Comparison of ENCODE assay signal across 14 mouse cellular contexts in the genomic region with DNA sequence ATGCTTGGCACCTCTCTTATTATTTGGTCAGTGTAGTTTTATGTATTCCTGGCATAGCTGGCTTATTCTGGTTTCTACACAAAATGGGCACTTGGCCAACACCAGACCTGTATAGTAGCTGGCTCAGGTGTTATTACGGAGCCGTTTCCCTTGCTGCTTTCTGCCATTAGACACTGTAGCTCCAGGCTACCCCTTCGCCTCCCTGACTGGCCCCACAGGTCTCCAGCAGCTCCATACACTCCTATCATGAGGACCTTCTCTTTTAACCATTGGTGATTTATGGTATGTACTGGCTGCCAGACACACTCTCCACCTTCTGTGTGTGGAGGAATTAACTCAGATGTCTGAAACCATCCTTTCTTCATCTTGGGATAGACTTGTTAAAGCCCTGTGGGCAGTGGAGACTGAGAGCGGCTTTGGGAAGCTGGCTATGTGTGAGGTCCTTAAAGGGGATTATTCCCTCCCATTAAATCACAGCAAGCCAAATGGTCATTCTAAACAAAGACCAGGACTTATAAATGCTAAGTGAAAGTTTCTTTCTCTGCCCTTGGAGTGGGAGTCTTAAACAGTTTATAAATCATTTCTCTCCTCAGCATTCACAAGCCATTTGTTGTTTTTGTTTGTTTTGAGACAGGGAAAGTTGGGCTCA.
A peak's percentile ranks its signal among the peaks of the same experiment; 100 is the strongest.
DNase-seq lines count a peak whose midpoint lies in the region; ATAC-seq lines count a peak whose summit lies in the region.
"Had no signal": no experiment of that assay in that cellular context is flagged by ENCODE, and none has a peak within 500 bp of the region (broad histone marks: within the 10 kb centered on the region; RNA-seq: fewer than 3 reads in every experiment).

No protein-coding gene starts in this region.

- peak; percentile 65 for ATAC-seq in lung, embryonic 15.5 days (ENCODE audit: borderline replicate concordance, extremely low read depth, low FRiP score, low TSS enrichment)
- peak; percentile 52; the same call in 1 of the 2 replicates for ATAC-seq in stomach, embryonic 16.5 days (ENCODE audit: insufficient read depth, low FRiP score)

- no peaks in the 10 kb centered on the region for H3K9me3 ChIP-seq in lung, embryonic 15.5 days
- H3K9me3 ChIP-seq in stomach, embryonic 16.5 days (replicated peaks; ENCODE audit: control insufficient read depth, low read length): no peaks in the 10 kb centered on the region
- H3K9me3 ChIP-seq: embryonic facial prominence, embryonic 15.5 days; forebrain, embryonic 13.5 days; heart, embryonic 15.5 days had no signal

- no peak overlapping the region for H3K9ac ChIP-seq in lung, embryonic 15.5 days
- no peak overlapping the region for H3K9ac ChIP-seq in stomach, embryonic 16.5 days (ENCODE audit: low read length)
- H3K9ac ChIP-seq: embryonic facial prominence, embryonic 15.5 days; forebrain, embryonic 13.5 days; heart, embryonic 15.5 days had no signal

- no peaks in the 10 kb centered on the region for H3K27me3 ChIP-seq in lung, embryonic 15.5 days
- H3K27me3 ChIP-seq in stomach, embryonic 16.5 days (ENCODE audit: control insufficient read depth, insufficient read depth, low read length): no peaks in the 10 kb centered on the region
- H3K27me3 ChIP-seq: embryonic facial prominence, embryonic 15.5 days; forebrain, embryonic 13.5 days; heart, embryonic 15.5 days had no signal

- H3K4me2 ChIP-seq in lung, embryonic 15.5 days: no peak overlapping the region
- H3K4me2 ChIP-seq in stomach, embryonic 16.5 days (ENCODE audit: low read depth, low read length): no peak overlapping the region
- H3K4me2 ChIP-seq: embryonic facial prominence, embryonic 15.5 days; forebrain, embryonic 13.5 days; heart, embryonic 15.5 days had no signal

- intact Hi-C loops in heart, postnatal 14 days (cut with DNase I): no loop called here

- H3K36me3 ChIP-seq in lung, embryonic 15.5 days: no peaks in the 10 kb centered on the region
- no peaks in the 10 kb centered on the region for H3K36me3 ChIP-seq in stomach, embryonic 16.5 days (ENCODE audit: control insufficient read depth, insufficient read depth, low read length)
- H3K36me3 ChIP-seq: embryonic facial prominence, embryonic 15.5 days; heart, embryonic 15.5 days had no signal

- peaks cover 27% of the 10 kb centered on the region for H3K4me1 ChIP-seq in lung, embryonic 15.5 days
- H3K4me1 ChIP-seq in stomach, embryonic 16.5 days (ENCODE audit: control insufficient read depth, insufficient read depth, low read length): peaks cover 8% of the 10 kb centered on the region; the same call in 1 of the 2 replicates
- H3K4me1 ChIP-seq: embryonic facial prominence, embryonic 15.5 days had no signal

- peak overlapping the region; percentile 25 for H3K27ac ChIP-seq in lung, embryonic 15.5 days
- H3K27ac ChIP-seq in stomach, embryonic 16.5 days (ENCODE audit: low read length): peak overlapping the region; percentile 42
- H3K27ac ChIP-seq: embryonic facial prominence, embryonic 15.5 days; forebrain, embryonic 13.5 days had no signal

- H3K4me3 ChIP-seq in lung, embryonic 15.5 days: no peak overlapping the region
- H3K4me3 ChIP-seq in stomach, embryonic 16.5 days (replicated peaks; ENCODE audit: low read length): no peak overlapping the region
- H3K4me3 ChIP-seq: embryonic facial prominence, embryonic 15.5 days; forebrain, embryonic 13.5 days; heart, embryonic 15.5 days had no signal

- 56% methylated on average over 4 of the region's 4 CpGs for WGBS in lung, embryonic 15.5 days
- 42% methylated on average over 4 of the region's 4 CpGs for WGBS in stomach, embryonic 16.5 days

- DNase-seq in lung, postnatal 36 days: no peak
- peak; percentile 44 for DNase-seq in kidney, adult 9 months
- peak; percentile 12 to 16 for DNase-seq in kidney, postnatal 4 days
- no peak for DNase-seq in heart, postnatal 14 days
- DNase-seq in frontal cortex, adult 2 months (ENCODE audit: extremely low spot score in 1 of 2, low spot score in 1 of 2): no peak
- DNase-seq: gastrocnemius, postnatal 10 days; left cerebral cortex, postnatal 4 days; lung, postnatal 14 days; midbrain, embryonic 14.5 days had no signal

Comparison
In these comparisons a context has a peak if more than half of its experiments do, and no peak if none do; other contexts are left out.
1. DNase-seq: peak in kidney, adult 9 months (single experiment) and kidney, postnatal 4 days (2 of 2); none in lung, postnatal 36 days (single experiment), heart, postnatal 14 days (0 of 2) and frontal cortex, adult 2 months (0 of 2).